Mouse (Mus musculus): ENCODE data around the gene Opcml.

DNA sequence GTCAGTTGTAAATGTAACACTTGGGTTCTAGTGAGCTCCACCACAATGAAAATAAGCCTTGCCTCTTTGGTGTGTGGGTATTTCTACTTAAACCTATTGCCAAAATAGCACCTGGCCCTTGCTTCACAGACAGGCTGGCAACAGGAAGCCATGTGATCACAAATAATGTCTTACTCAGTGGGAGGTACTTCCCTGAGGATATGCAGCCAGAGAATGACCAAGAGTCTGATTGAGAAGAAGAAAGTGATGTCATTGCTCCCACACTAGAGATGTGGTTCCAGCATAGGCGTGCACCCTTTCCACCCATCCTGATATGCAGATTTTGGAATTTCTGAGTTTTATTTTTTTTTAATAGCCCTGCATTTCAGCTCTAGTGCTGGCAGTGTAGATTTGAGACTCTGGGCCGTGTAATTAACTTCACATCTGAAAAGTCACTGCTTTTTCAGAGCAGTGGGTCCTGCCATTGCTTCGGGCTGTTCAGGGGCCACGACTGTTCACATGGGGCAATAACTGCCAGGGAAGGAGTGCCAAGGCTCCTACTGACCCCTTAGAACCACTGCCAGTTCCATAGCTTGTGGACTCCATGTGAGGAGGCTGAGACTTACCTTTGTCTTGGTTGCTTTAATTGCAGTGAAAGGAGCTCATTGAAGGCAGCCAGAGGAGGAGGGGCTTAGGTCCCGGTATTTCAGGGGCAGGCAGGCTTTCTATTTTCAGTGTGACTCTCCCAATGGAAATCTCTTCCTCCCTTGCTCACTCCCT, 649.0 kb downstream of the Opcml start:
- TF ChIP-seq EP300 (IDR thresholded peaks at IDR 0.05; ENCODE audit: low read depth) (no peak), CTCF (IDR thresholded peaks at IDR 0.05; ENCODE audit: low read depth) (no peak)
